Mouse (Mus musculus): ENCODE results near the gene Dmkn. TPM values are rescaled to one million over a fixed set of nuclear protein-coding genes. Genes with fewer than 3 reads are reported as not detected.

Gene Dmkn
- polyA plus RNA-seq (2015; fragmentation: Nextera tagmentation; extraction: Ambion mirVana), result 0.51 and 65.3 TPM in 2 replicates

DNA sequence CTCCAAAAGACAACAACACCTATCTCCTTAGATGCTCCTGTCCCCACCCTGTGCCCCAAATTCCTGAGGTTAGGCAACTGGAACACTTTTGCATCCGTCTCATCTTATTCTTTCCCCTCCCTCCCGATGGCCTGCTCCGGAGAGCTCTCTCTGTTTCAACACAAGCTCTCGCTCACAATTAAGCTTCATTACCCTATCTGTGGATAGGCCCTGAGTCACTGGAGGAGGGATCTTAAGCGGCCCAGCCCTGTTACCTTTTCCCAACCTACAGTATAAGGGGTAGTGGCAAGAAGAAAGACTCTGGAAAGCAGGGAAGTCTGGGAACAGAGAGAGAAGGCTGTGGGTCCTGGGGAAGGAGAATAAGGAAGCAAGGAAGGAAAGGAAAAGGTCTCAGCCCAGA, at the start of gene Dmkn:
TSS of gene Dmkn (plus strand) at position 301 of the 400 bp plus-strand sequence.

GRCm38 (mm10) chr7:30729396-30730063, 34.0 kb upstream of the Dmkn start, which contains the start of gene Tmem147:
Tmem147 (minus strand) TSS chr7:30729540.

GRCm38 (mm10) chr7:30743617-30744016, 19.9 kb upstream of the Dmkn start, which contains the start of gene Gapdhs:
Gapdhs (minus strand) TSS chr7:30743681.

GRCm38 (mm10) chr7:30751086-30751669, 12.4 kb upstream of the Dmkn start, which contains the start of gene Sbsn:
Sbsn (plus strand) TSS chr7:30751471.

DNA sequence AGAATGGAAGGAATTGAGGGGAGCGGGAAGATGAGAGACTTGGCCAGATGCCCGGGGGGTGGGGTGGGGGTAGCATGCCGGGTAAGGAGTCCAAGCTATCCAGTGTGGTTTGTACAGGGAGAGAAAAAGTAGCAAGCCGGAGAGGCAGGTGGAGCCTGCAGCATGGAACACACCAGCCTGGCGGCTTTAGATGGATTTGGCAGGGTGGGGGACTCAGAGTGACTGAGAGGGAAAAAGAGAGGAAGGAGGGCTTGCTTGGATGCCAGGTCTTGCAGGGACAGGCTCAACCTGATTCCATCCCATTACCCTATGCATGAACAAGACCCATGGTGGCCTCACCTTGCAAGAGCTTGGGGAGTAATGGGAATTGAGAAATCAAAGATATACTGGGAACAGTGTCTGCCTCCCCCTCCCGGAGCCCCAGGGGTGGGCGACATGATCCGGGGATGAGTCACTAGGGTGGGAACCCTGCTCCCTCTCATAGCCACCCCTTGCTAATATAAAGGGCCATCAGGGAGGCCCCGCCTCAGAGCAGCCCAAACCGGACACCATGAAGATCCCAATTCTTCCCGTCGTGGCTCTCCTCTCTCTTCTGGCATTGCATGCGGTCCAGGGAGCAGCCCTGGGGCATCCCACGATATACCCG, 23.9 kb downstream of the Dmkn start, which contains the start of gene Krtdap:
TSS of gene Krtdap (plus strand) at position 520 of the 646 bp plus-strand sequence.

DNA sequence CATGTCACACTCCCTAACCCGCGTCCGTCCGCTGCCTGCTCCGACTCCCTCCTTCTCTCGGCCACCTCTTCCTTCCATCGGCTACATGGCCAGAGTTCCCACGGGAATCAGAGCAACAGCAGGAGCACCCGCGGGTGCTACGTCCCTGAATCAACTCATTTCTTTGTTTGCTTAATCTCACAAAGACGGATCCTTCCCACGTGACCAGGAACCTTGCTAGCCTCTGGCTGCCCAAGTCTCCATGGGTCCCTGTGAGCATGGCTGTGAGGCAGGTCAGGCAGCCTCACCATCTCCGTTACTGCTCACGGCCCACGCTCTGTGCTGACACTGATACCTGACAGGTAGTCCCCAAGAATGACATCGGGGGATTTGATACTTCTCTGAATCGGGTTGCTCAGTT, 60.1 kb downstream of the Dmkn start, which contains the start of gene Ffar2:
TSS of gene Ffar2 (minus strand) at position 101 of the 400 bp plus-strand sequence.

Other genes with a start within 250 kb of the Dmkn start
- 1.6 and 1.7 TPM in 2 replicates for gene Arhgap33, start 228.7 kb upstream of the Dmkn start, polyA plus RNA-seq (2015; fragmentation: Nextera tagmentation; extraction: Ambion mirVana)
- 249 and 337 TPM in 2 replicates for gene Hspb6, start 211.6 kb upstream of the Dmkn start, polyA plus RNA-seq (2015; fragmentation: Nextera tagmentation; extraction: Ambion mirVana)
- gene Proser3, start 211.5 kb upstream of the Dmkn start, polyA plus RNA-seq (2015; fragmentation: Nextera tagmentation; extraction: Ambion mirVana), result 3.3 TPM in 2 replicates
- 27.5 and 27.9 TPM in 2 replicates for gene Lin37, start 203.9 kb upstream of the Dmkn start, polyA plus RNA-seq (2015; fragmentation: Nextera tagmentation; extraction: Ambion mirVana)
- gene U2af1l4, start 200.5 kb upstream of the Dmkn start, polyA plus RNA-seq (2015; fragmentation: Nextera tagmentation; extraction: Ambion mirVana), result 84.5 and 85.4 TPM in 2 replicates
- gene Gm49396, start 200.4 kb upstream of the Dmkn start, polyA plus RNA-seq (2015; fragmentation: Nextera tagmentation; extraction: Ambion mirVana), result 3.2 and 3.3 TPM in 2 replicates
- 120 and 135 TPM in 2 replicates for gene Psenen, start 200.1 kb upstream of the Dmkn start, polyA plus RNA-seq (2015; fragmentation: Nextera tagmentation; extraction: Ambion mirVana)
- gene Igflr1, start 198.3 kb upstream of the Dmkn start, polyA plus RNA-seq (2015; fragmentation: Nextera tagmentation; extraction: Ambion mirVana), result 0.66 and 1.7 TPM in 2 replicates
- gene Kmt2b, start 175.0 kb upstream of the Dmkn start, polyA plus RNA-seq (2015; fragmentation: Nextera tagmentation; extraction: Ambion mirVana), result 3.0 and 3.9 TPM in 2 replicates
- 0.10 and 0.15 TPM in 2 replicates for gene Zbtb32, start 164.8 kb upstream of the Dmkn start, polyA plus RNA-seq (2015; fragmentation: Nextera tagmentation; extraction: Ambion mirVana)
- 0.39 and 0.53 TPM in 2 replicates for gene Upk1a, start 150.9 kb upstream of the Dmkn start, polyA plus RNA-seq (2015; fragmentation: Nextera tagmentation; extraction: Ambion mirVana)
- gene Cox6b1, start 137.6 kb upstream of the Dmkn start, polyA plus RNA-seq (2015; fragmentation: Nextera tagmentation; extraction: Ambion mirVana), result 1,910 and 2,111 TPM in 2 replicates
- not detected in 2 replicates for gene Etv2, start 127.9 kb upstream of the Dmkn start, polyA plus RNA-seq (2015; fragmentation: Nextera tagmentation; extraction: Ambion mirVana)
- gene Rbm42, start 113.4 kb upstream of the Dmkn start, polyA plus RNA-seq (2015; fragmentation: Nextera tagmentation; extraction: Ambion mirVana), result 65.4 and 67.4 TPM in 2 replicates
- gene Haus5, start 98.8 kb upstream of the Dmkn start, polyA plus RNA-seq (2015; fragmentation: Nextera tagmentation; extraction: Ambion mirVana), result 7.5 and 9.5 TPM in 2 replicates
- not detected in 2 replicates for gene Pmis2, start 92.2 kb upstream of the Dmkn start, polyA plus RNA-seq (2015; fragmentation: Nextera tagmentation; extraction: Ambion mirVana)
- gene 2200002J24Rik, start 64.8 kb upstream of the Dmkn start, polyA plus RNA-seq (2015; fragmentation: Nextera tagmentation; extraction: Ambion mirVana), result 0.33 TPM in 1 of 2 replicates, not detected in the other
- gene Atp4a, start 51.5 kb upstream of the Dmkn start, polyA plus RNA-seq (2015; fragmentation: Nextera tagmentation; extraction: Ambion mirVana), result 0.15 and 0.22 TPM in 2 replicates
- 227 and 250 TPM in 2 replicates for gene Tmem147, start 34.2 kb upstream of the Dmkn start, polyA plus RNA-seq (2015; fragmentation: Nextera tagmentation; extraction: Ambion mirVana)
- 0.21 TPM in 1 of 2 replicates, not detected in the other for gene Gapdhs, start 20.1 kb upstream of the Dmkn start, polyA plus RNA-seq (2015; fragmentation: Nextera tagmentation; extraction: Ambion mirVana)
- gene Sbsn, start 12.3 kb upstream of the Dmkn start, polyA plus RNA-seq (2015; fragmentation: Nextera tagmentation; extraction: Ambion mirVana), result 0.45 and 25.6 TPM in 2 replicates
- 8.3 and 219 TPM in 2 replicates for gene Krtdap, start 24.1 kb downstream of the Dmkn start, polyA plus RNA-seq (2015; fragmentation: Nextera tagmentation; extraction: Ambion mirVana)
- gene Ffar2, start 60.0 kb downstream of the Dmkn start, polyA plus RNA-seq (2015; fragmentation: Nextera tagmentation; extraction: Ambion mirVana), result 1.0 and 6.6 TPM in 2 replicates
- gene Ffar3, start 92.4 kb downstream of the Dmkn start, polyA plus RNA-seq (2015; fragmentation: Nextera tagmentation; extraction: Ambion mirVana), result not detected in 2 replicates
- not detected in 2 replicates for gene Ffar1, start 97.8 kb downstream of the Dmkn start, polyA plus RNA-seq (2015; fragmentation: Nextera tagmentation; extraction: Ambion mirVana)
- 0.24 and 0.33 TPM in 2 replicates for gene Cd22, start 116.6 kb downstream of the Dmkn start, polyA plus RNA-seq (2015; fragmentation: Nextera tagmentation; extraction: Ambion mirVana)
- 2.2 and 2.4 TPM in 2 replicates for gene Mag, start 151.1 kb downstream of the Dmkn start, polyA plus RNA-seq (2015; fragmentation: Nextera tagmentation; extraction: Ambion mirVana)
- gene Hamp2, start 160.9 kb downstream of the Dmkn start, polyA plus RNA-seq (2015; fragmentation: Nextera tagmentation; extraction: Ambion mirVana), result not detected in 2 replicates
- not detected in 2 replicates for gene Hamp, start 180.3 kb downstream of the Dmkn start, polyA plus RNA-seq (2015; fragmentation: Nextera tagmentation; extraction: Ambion mirVana)
- gene Usf2, start 193.0 kb downstream of the Dmkn start, polyA plus RNA-seq (2015; fragmentation: Nextera tagmentation; extraction: Ambion mirVana), result 13.5 and 15.2 TPM in 2 replicates
- 0.73 and 1.8 TPM in 2 replicates for gene Lsr, start 209.7 kb downstream of the Dmkn start, polyA plus RNA-seq (2015; fragmentation: Nextera tagmentation; extraction: Ambion mirVana)
- gene Fam187b, start 210.0 kb downstream of the Dmkn start, polyA plus RNA-seq (2015; fragmentation: Nextera tagmentation; extraction: Ambion mirVana), result 0.22 TPM in 1 of 2 replicates, not detected in the other